Mouse (Mus musculus) kidney, adult 2 months (tissue): Measurements from ENCODE around the gene Csrp2.

Experiments used
- CTCF ChIP-seq: fragments of 200-500 bp; conservative IDR thresholded peaks from 2 replicates; pipeline ENCODE4 v1.5.1; 2011; ENCODE audit warnings: low read depth, mild to moderate bottlenecking, control low read depth, low read length, moderate library complexity, mixed read lengths; ENCODE audit not compliant: insufficient read depth, insufficient read length
- POLR2A ChIP-seq: fragments of 200-500 bp; IDR thresholded peaks from one replicate; pipeline ENCODE4 v1.6.1; 2011; ENCODE audit warnings: low read depth, low read length, control low read depth

GRCm38 (mm10) chr10:110952937-110953451 lies 33.4 kb downstream of the Csrp2 start:
- TF ChIP-seq CTCF (no peak), POLR2A (no peak)
